Mouse (Mus musculus) lung, adult 10 weeks (tissue): ENCODE data around the gene Dnaaf2. TPM values are rescaled to one million over a fixed set of nuclear protein-coding genes. Genes with fewer than 3 reads are reported as not detected.

Experiments used
- polyA plus RNA-seq: library from polyadenylated mRNA; stranded (reverse); fragments of 350-450 nt; fragmentation: Illumina TruSeq; extraction: RNeasy Lipid Tissue Mini Kit (QIAGEN cat#74804); gene quantifications from one replicate; pipeline ENCODE4 v1.2.3, GENCODE M21; 2014; ENCODE audit warnings: low read depth, low replicate concordance; ENCODE audit not compliant: insufficient read depth

The Dnaaf2 gene
- 2.9 TPM for polyA plus RNA-seq

GRCm38 (mm10) chr12:69198164-69198535, at the start of gene Dnaaf2:
Dnaaf2 (minus strand) TSS chr12:69198429.

GRCm38 (mm10) chr12:69240876-69241275, 42.6 kb upstream of the Dnaaf2 start, which contains the start of gene Klhdc1:
Klhdc1 (plus strand) TSS chr12:69241176.

GRCm38 (mm10) chr12:69227776-69228466, 29.7 kb upstream of the Dnaaf2 start, which contains the start of gene Pole2:
Pole2 (minus strand) TSS chr12:69228195.

GRCm38 (mm10) chr12:69204052-69204833, 6.0 kb upstream of the Dnaaf2 start, which contains the start of gene Gm49384:
Gm49384 (minus strand) TSS chr12:69204267.

GRCm38 (mm10) chr12:69196444-69197377, 1.5 kb downstream of the Dnaaf2 start, which contains the start of gene Gm49383:
Gm49383 (minus strand) TSS chr12:69197104.

GRCm38 (mm10) chr12:69183583-69184308, 14.5 kb downstream of the Dnaaf2 start, which contains the start of the genes Rpl36al and Mgat2:
Rpl36al (minus strand) TSS chr12:69184083.
Mgat2 (plus strand) TSS chr12:69184157.

GRCm38 (mm10) chr12:69168461-69169106, 29.6 kb downstream of the Dnaaf2 start, which contains the start of gene Lrr1:
Lrr1 (plus strand) TSS chr12:69168814.

GRCm38 (mm10) chr12:69158765-69159577, 39.3 kb downstream of the Dnaaf2 start, which contains the start of gene Rps29:
Rps29 (minus strand) TSS chr12:69159186.

Other genes with a start within 250 kb of the Dnaaf2 start
- gene Rps29, start 39.2 kb downstream of the Dnaaf2 start, polyA plus RNA-seq = 4,130 TPM
- not detected for gene Lrr1, start 29.6 kb downstream of the Dnaaf2 start, polyA plus RNA-seq
- 653 TPM for gene Rpl36al, start 14.3 kb downstream of the Dnaaf2 start, polyA plus RNA-seq
- 28.4 TPM for gene Mgat2, start 14.3 kb downstream of the Dnaaf2 start, polyA plus RNA-seq
- gene Gm49383, start 1.3 kb downstream of the Dnaaf2 start, polyA plus RNA-seq = 3.7 TPM
- 3.7 TPM for gene Gm49384, start 5.8 kb upstream of the Dnaaf2 start, polyA plus RNA-seq
- 2.4 TPM for gene Pole2, start 29.8 kb upstream of the Dnaaf2 start, polyA plus RNA-seq
- 4.4 TPM for gene Klhdc1, start 42.7 kb upstream of the Dnaaf2 start, polyA plus RNA-seq
- gene Klhdc2, start 98.3 kb upstream of the Dnaaf2 start, polyA plus RNA-seq = 38.0 TPM
- gene Nemf, start 158.7 kb upstream of the Dnaaf2 start, polyA plus RNA-seq = 11.5 TPM
- 57.8 TPM for gene Arf6, start 173.7 kb upstream of the Dnaaf2 start, polyA plus RNA-seq
- gene Gm9887, start 174.0 kb upstream of the Dnaaf2 start, polyA plus RNA-seq = not detected